Mouse (Mus musculus) embryonic fibroblast, embryonic 13.5 days (primary cell): ENCODE measurements around the gene Rnf215.

Experiments
- CTCF ChIP-seq: IDR thresholded peaks from 2 replicates; pipeline ENCODE4 v1.5.1; 2011; ENCODE audit warnings: mild to moderate bottlenecking, control low read depth, low read length, moderate library complexity, borderline replicate concordance; ENCODE audit not compliant: insufficient read depth
- POLR2A ChIP-seq: IDR thresholded peaks from 2 replicates; pipeline ENCODE4 v1.6.1; 2011; ENCODE audit warnings: low read depth, mild to moderate bottlenecking, control low read depth, low read length, moderate library complexity

- no peak for TF ChIP-seq CTCF
- no peak for TF ChIP-seq POLR2A
These were observed 29.6 kb upstream of the Rnf215 start for GRCm38 (mm10) chr11:4105444-4105843.
